Mouse (Mus musculus) hindbrain, embryonic 16.5 days (tissue): ENCODE results near the gene Uhrf1bp1l. TPM values are rescaled to one million over a fixed set of nuclear protein-coding genes. Genes with fewer than 3 reads are reported as not detected.
A peak's percentile ranks its signal among the peaks of the same experiment; 100 is the strongest.
"Not testable (repeated sequence)": the region's sequence is repeated elsewhere in the genome, so short reads cannot be mapped to it uniquely, and the experiment has no call there.

Source experiments
- ATAC-seq: fragments of 200-750 bp; cut with Nextera tagmentation; 2 replicates; pipeline ENCODE4 v1.8.0; 2017; ENCODE audit warnings: moderate TSS enrichment, moderate library complexity
- H3K27ac ChIP-seq: fragments of 300-500 bp; sonication (generic); 2 replicates; pipeline ENCODE4 v1.5.1; 2014; ENCODE audit warnings: low read depth, mild to moderate bottlenecking, control low read depth, low read length, moderate library complexity
- H3K27me3 ChIP-seq: fragments of 300-500 bp; sonication (generic); replicated peaks from 2 replicates; pipeline ENCODE4 v1.6.1; 2014; ENCODE audit warnings: low read length; ENCODE audit not compliant: control insufficient read depth, insufficient read depth
- H3K36me3 ChIP-seq: fragments of 300-500 bp; sonication (generic); 2 replicates; pipeline ENCODE4 v1.6.1; 2014; ENCODE audit warnings: mild to moderate bottlenecking, low read length, moderate library complexity, mixed read lengths; ENCODE audit not compliant: control insufficient read depth, insufficient read depth
- H3K4me1 ChIP-seq: fragments of 300-500 bp; sonication (generic); 2 replicates; pipeline ENCODE4 v1.6.1; 2014; ENCODE audit warnings: low read depth, low read length; ENCODE audit not compliant: control insufficient read depth, insufficient read depth
- H3K4me2 ChIP-seq: fragments of 300-500 bp; sonication (generic); 2 replicates; pipeline ENCODE4 v1.6.1; 2014; ENCODE audit warnings: mild to moderate bottlenecking, low read length, control low read depth, moderate library complexity
- H3K4me3 ChIP-seq: fragments of 300-500 bp; sonication (generic); 2 replicates; pipeline ENCODE4 v1.5.1; 2014; ENCODE audit warnings: mild to moderate bottlenecking, low read length, control low read depth, moderate library complexity
- H3K9ac ChIP-seq: fragments of 300-500 bp; sonication (generic); 2 replicates; pipeline ENCODE4 v1.6.1; 2014; ENCODE audit warnings: low read depth, mild to moderate bottlenecking, control low read depth, low read length, moderate library complexity
- H3K9me3 ChIP-seq: fragments of 300-500 bp; sonication (generic); 2 replicates; pipeline ENCODE4 v1.6.1; 2014; ENCODE audit warnings: mild to moderate bottlenecking, low read length, moderate library complexity; ENCODE audit not compliant: control insufficient read depth
- WGBS: fragments of 180-500 bp; shearing (Covaris S2); extraction: QIAGEN DNeasy Blood & Tissue Kit; methylation state at CpG from one replicate; pipeline ENCODE4 v1.1.7; 2014; 5-methylcytosine and 5-hydroxymethylcytosine counted together
- polyA plus RNA-seq: library from polyadenylated mRNA; unstranded; fragments of >200 nt; fragmentation: Nextera tagmentation; extraction: Ambion mirVana; gene quantifications from 2 replicates; pipeline ENCODE4 v1.2.1, GENCODE M21; 2015

Gene Uhrf1bp1l
- polyA plus RNA-seq, result 29.9 and 33.8 TPM in 2 replicates

GRCm38 (mm10) chr10:89744871-89745665 is at the start of gene Uhrf1bp1l:
TSS of gene Uhrf1bp1l (plus strand) at chr10:89744991.
- peak within 1 kb of the TSS; percentile 75 for H3K4me2 ChIP-seq
- H3K4me1 ChIP-seq, result peaks cover 9% of the 10 kb centered on the region
- H3K27ac ChIP-seq, result peak within 1 kb of the TSS; percentile 88
- no peaks in the 10 kb centered on the region for H3K27me3 ChIP-seq
- 0% methylated on average over 56 of the region's 85 CpGs for WGBS
- peak; percentile 96 for ATAC-seq
- H3K9ac ChIP-seq, result peak within 1 kb of the TSS; percentile 82
- H3K9me3 ChIP-seq, result no peaks in the 10 kb centered on the region
- peak within 1 kb of the TSS; percentile 70 for H3K4me3 ChIP-seq
- H3K36me3 ChIP-seq, result no peaks in the 10 kb centered on the region

GRCm38 (mm10) chr10:89695194-89695911 is 49.4 kb upstream of the Uhrf1bp1l start:
- 82% methylated on average over 20 of the region's 20 CpGs for WGBS
- H3K9ac ChIP-seq, result no peak overlapping the region
- no peak overlapping the region for H3K27ac ChIP-seq
- ATAC-seq, result no peak
- H3K4me3 ChIP-seq, result no peak overlapping the region
- H3K27me3 ChIP-seq, result no peaks in the 10 kb centered on the region
- no peak overlapping the region for H3K4me2 ChIP-seq
- H3K9me3 ChIP-seq, result no peaks in the 10 kb centered on the region
- H3K36me3 ChIP-seq, result no peaks in the 10 kb centered on the region
- H3K4me1 ChIP-seq, result no peaks in the 10 kb centered on the region

GRCm38 (mm10) chr10:89696270-89696669 is 48.5 kb upstream of the Uhrf1bp1l start:
- H3K4me3 ChIP-seq, H3K4me2 ChIP-seq, H3K9me3 ChIP-seq, H3K9ac ChIP-seq, H3K27me3 ChIP-seq, ATAC-seq, H3K36me3 ChIP-seq, H3K4me1 ChIP-seq, H3K27ac ChIP-seq: not testable (repeated sequence)
- WGBS, result 62% methylated on average over 2 of the region's 2 CpGs

- WGBS, result 97% methylated on average over 3 of the region's 3 CpGs
- Histone ChIP-seq H3K4me2 (no peak overlapping the region), H3K27ac (no peak overlapping the region), H3K9me3 (no peaks in the 10 kb centered on the region), H3K4me1 (no peaks in the 10 kb centered on the region), H3K4me3 (no peak overlapping the region), H3K36me3 (no peaks in the 10 kb centered on the region), H3K9ac (no peak overlapping the region), H3K27me3 (no peaks in the 10 kb centered on the region)
- ATAC-seq, result no peak
Measured at GRCm38 (mm10) chr10:89697956-89698355, 46.8 kb upstream of the Uhrf1bp1l start.

DNA sequence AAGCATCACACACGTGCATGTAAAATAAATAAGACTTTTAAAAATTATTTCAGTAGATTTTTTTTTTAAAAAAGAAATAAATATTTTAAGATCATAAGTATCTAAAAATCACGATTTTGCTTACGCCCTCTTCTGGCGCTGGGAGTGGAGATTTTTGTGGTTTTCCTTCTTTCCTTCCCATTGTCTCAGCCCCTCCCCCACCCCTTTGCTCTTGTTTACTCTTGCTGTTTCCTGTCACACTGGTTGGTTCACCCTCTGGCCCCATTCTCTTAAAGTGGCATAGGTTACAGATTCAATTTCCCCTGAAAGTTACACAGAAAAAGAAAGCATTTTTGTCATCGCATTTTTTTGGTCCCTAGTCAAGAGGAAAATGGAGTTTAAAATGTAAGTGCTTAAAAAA is 41.7 kb upstream of the Uhrf1bp1l start:
- Histone ChIP-seq H3K36me3 (no peaks in the 10 kb centered on the region), H3K4me3 (no peak overlapping the region), H3K9ac (no peak overlapping the region), H3K4me1 (no peaks in the 10 kb centered on the region), H3K27ac (no peak overlapping the region), H3K9me3 (no peaks in the 10 kb centered on the region), H3K4me2 (no peak overlapping the region), H3K27me3 (no peaks in the 10 kb centered on the region)
- WGBS, result 55% methylated on average over 5 of the region's 5 CpGs
- ATAC-seq, result no peak

DNA sequence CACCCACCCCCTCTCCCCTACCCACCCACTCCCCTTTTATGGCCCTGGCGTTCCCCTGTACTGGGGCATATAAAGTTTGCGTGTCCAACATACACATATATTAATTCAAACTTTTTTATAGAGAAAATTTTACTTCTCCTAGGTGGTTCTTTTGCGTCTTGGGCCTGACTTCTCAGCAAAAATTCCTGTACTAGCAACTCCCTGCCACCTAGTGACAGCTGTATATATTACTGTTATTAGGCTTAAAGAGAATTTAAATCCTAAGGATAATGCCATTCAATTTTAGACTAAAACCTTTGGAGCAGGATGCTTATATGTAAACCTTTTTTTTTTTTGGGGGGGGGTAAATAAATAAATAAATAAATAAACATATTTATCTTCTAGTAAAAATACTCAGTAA is 37.4 kb upstream of the Uhrf1bp1l start:
- no peak overlapping the region for H3K27ac ChIP-seq
- H3K27me3 ChIP-seq, result no peaks in the 10 kb centered on the region
- H3K4me1 ChIP-seq, result no peaks in the 10 kb centered on the region
- peaks cover 5% of the 10 kb centered on the region; the same call in 1 of the 2 replicates for H3K36me3 ChIP-seq
- no peak for ATAC-seq
- no peaks in the 10 kb centered on the region for H3K9me3 ChIP-seq
- H3K4me3 ChIP-seq, result no peak overlapping the region
- no peak overlapping the region for H3K4me2 ChIP-seq
- no peak overlapping the region for H3K9ac ChIP-seq
- 87% methylated on average over 3 of the region's 3 CpGs for WGBS

- peak; percentile 34; the same call in 1 of the 2 replicates for ATAC-seq
- no peak overlapping the region for H3K4me3 ChIP-seq
- no peak overlapping the region for H3K27ac ChIP-seq
- H3K9me3 ChIP-seq, result no peaks in the 10 kb centered on the region
- no peak overlapping the region for H3K9ac ChIP-seq
- H3K36me3 ChIP-seq, result peaks cover 11% of the 10 kb centered on the region
- 34% methylated on average over 10 of the region's 10 CpGs for WGBS
- H3K27me3 ChIP-seq, result no peaks in the 10 kb centered on the region
- H3K4me1 ChIP-seq, result no peaks in the 10 kb centered on the region
- no peak overlapping the region for H3K4me2 ChIP-seq
Measured at GRCm38 (mm10) chr10:89708720-89709119, 36.1 kb upstream of the Uhrf1bp1l start.

DNA sequence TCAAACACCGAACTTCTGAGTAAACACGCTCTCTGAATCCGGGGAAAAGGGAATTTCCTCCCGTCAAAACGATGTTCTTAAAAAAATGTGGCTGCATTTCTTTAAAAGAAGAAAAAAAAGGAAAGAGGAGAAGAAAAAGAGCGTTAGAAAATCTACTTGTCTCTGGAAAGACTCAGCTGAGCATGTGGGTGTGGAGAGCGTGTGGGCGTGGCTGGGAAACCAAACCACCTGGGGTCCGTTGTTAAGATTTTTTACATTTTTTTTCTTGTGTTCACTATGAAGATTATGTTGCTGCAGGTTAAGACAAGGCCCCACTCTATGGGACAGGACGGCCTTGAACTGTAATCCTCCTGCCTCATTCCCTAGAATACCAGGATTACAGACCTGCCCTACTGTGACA is 29.9 kb upstream of the Uhrf1bp1l start:
- 91% methylated on average over 10 of the region's 10 CpGs for WGBS
- no peak overlapping the region for H3K4me3 ChIP-seq

DNA sequence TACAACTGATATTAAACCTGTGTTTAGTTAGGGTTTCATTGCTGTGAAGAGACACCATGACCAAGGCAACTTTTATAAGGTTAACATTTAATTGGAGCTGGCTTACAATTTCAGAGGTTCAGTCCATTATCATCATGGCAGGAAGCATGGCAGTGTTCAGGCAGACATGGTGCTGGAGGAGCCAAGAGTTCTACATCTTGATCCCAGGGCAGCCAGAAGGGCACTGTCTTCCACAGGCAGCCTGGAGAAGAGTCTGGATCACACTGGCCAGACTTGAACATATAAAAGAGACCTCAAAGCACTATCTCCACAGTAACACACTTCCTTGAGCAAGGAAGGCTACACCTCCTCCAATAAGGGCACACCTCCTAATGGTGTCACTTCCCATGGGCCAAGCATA is 24.5 kb upstream of the Uhrf1bp1l start:
- peaks cover 18% of the 10 kb centered on the region for H3K36me3 ChIP-seq

More for the DNA sequence above, 29.9 kb upstream of the Uhrf1bp1l start:
- ATAC-seq, result no peak
- Histone ChIP-seq H3K36me3 (peaks cover 23% of the 10 kb centered on the region), H3K27ac (no peak overlapping the region), H3K9me3 (no peaks in the 10 kb centered on the region), H3K4me1 (no peaks in the 10 kb centered on the region), H3K4me2 (no peak overlapping the region), H3K27me3 (no peaks in the 10 kb centered on the region), H3K9ac (no peak overlapping the region)

More for the DNA sequence above, 24.5 kb upstream of the Uhrf1bp1l start:
- Histone ChIP-seq H3K9me3 (no peaks in the 10 kb centered on the region), H3K4me1 (no peaks in the 10 kb centered on the region), H3K4me2 (no peak overlapping the region), H3K27me3 (no peaks in the 10 kb centered on the region), H3K4me3 (no peak overlapping the region), H3K9ac (no peak overlapping the region), H3K27ac (no peak overlapping the region)
- no peak for ATAC-seq
